Mouse (Mus musculus) liver, embryonic 16.5 days (tissue): ENCODE data around the gene Akap11. TPM values are rescaled to one million over a fixed set of nuclear protein-coding genes. Genes with fewer than 3 reads are reported as not detected.

Experiments
- ATAC-seq: fragments of 200-750 bp; cut with Nextera tagmentation; 2 replicates; pipeline ENCODE4 v1.8.0; 2017; ENCODE audit warnings: low read depth, mild to moderate bottlenecking, moderate number of reproducible peaks, moderate library complexity
- H3K27ac ChIP-seq: fragments of 300-500 bp; sonication (generic); 2 replicates; pipeline ENCODE4 v1.5.1; 2014; ENCODE audit warnings: mild to moderate bottlenecking, low read length
- H3K27me3 ChIP-seq: fragments of 300-500 bp; sonication (generic); 2 replicates; pipeline ENCODE4 v1.6.1; 2014; ENCODE audit warnings: low read depth, low read length, mixed read lengths; ENCODE audit not compliant: control insufficient read depth, insufficient read depth
- H3K36me3 ChIP-seq: fragments of 300-500 bp; sonication (generic); 2 replicates; pipeline ENCODE4 v1.6.1; 2014; ENCODE audit warnings: mild to moderate bottlenecking; ENCODE audit not compliant: control insufficient read depth, insufficient read depth
- H3K4me1 ChIP-seq: fragments of 300-500 bp; sonication (generic); 2 replicates; pipeline ENCODE4 v1.6.1; 2014; ENCODE audit warnings: low read depth, low read length, mixed read lengths; ENCODE audit not compliant: control insufficient read depth
- H3K4me2 ChIP-seq: fragments of 300-500 bp; sonication (generic); 2 replicates; pipeline ENCODE4 v1.6.1; 2014; ENCODE audit warnings: low read depth, low read length, mixed read lengths
- H3K4me3 ChIP-seq: fragments of 300-500 bp; sonication (generic); 2 replicates; pipeline ENCODE4 v1.5.1; 2014; ENCODE audit warnings: low read depth, mild to moderate bottlenecking, low read length
- H3K9ac ChIP-seq: fragments of 300-500 bp; sonication (generic); 2 replicates; pipeline ENCODE4 v1.6.1; 2014; ENCODE audit warnings: low read depth, low read length
- H3K9me3 ChIP-seq: fragments of 300-500 bp; sonication (generic); replicated peaks from 2 replicates; pipeline ENCODE4 v1.6.1; 2016; ENCODE audit warnings: low read length; ENCODE audit not compliant: control insufficient read depth
- WGBS: fragments of 180-500 bp; shearing (Covaris S2); extraction: QIAGEN DNeasy Blood & Tissue Kit; methylation state at CpG from one replicate; pipeline ENCODE4 v1.1.7; 2014; ENCODE audit not compliant: insufficient replicate concordance; 5-methylcytosine and 5-hydroxymethylcytosine counted together
- polyA plus RNA-seq: library from polyadenylated mRNA; unstranded; fragments of >200 nt; fragmentation: Nextera tagmentation; extraction: Ambion mirVana; gene quantifications from 2 replicates; pipeline ENCODE4 v1.2.1, GENCODE M21; 2015

Gene Akap11
- polyA plus RNA-seq, 1 experiment from 2014 or later: 7.6 TPM

- Histone ChIP-seq H3K4me1 (no peaks in the 10 kb centered on the region), H3K9ac (no peak overlapping the region), H3K9me3 (no peaks in the 10 kb centered on the region), H3K27me3 (no peaks in the 10 kb centered on the region), H3K27ac (no peak overlapping the region), H3K4me2 (no peak overlapping the region), H3K4me3 (no peak overlapping the region), H3K36me3 (no peaks in the 10 kb centered on the region)
- no peak for ATAC-seq
- 77% methylated on average over 3 of the region's 3 CpGs for WGBS
Measured at GRCm38 (mm10) chr14:78474058-78474457, 62.5 kb downstream of the Akap11 start.

- Histone ChIP-seq H3K9me3 (no peaks in the 10 kb centered on the region), H3K27ac (no peak overlapping the region), H3K27me3 (no peaks in the 10 kb centered on the region), H3K4me2 (no peak overlapping the region), H3K9ac (no peak overlapping the region), H3K4me3 (no peak overlapping the region), H3K36me3 (no peaks in the 10 kb centered on the region), H3K4me1 (no peaks in the 10 kb centered on the region)
- 68% methylated on average over 4 of the region's 4 CpGs for WGBS
- no peak for ATAC-seq
Measured at GRCm38 (mm10) chr14:78470714-78471113, 65.9 kb downstream of the Akap11 start.

GRCm38 (mm10) chr14:78468991-78469390 is 67.6 kb downstream of the Akap11 start:
- no peak overlapping the region for H3K4me2 ChIP-seq
- H3K9me3 ChIP-seq: no peaks in the 10 kb centered on the region
- 75% methylated on average over 7 of the region's 7 CpGs for WGBS
- H3K4me3 ChIP-seq: no peak overlapping the region
- ATAC-seq: no peak
- H3K4me1 ChIP-seq: no peaks in the 10 kb centered on the region
- H3K27me3 ChIP-seq: no peaks in the 10 kb centered on the region
- H3K27ac ChIP-seq: no peak overlapping the region
- no peak overlapping the region for H3K9ac ChIP-seq
- H3K36me3 ChIP-seq: no peaks in the 10 kb centered on the region

GRCm38 (mm10) chr14:78467994-78468393 is 68.6 kb downstream of the Akap11 start:
- H3K4me1 ChIP-seq: no peaks in the 10 kb centered on the region
- no peaks in the 10 kb centered on the region for H3K9me3 ChIP-seq
- 65% methylated on average over 4 of the region's 4 CpGs for WGBS
- no peak overlapping the region for H3K4me2 ChIP-seq
- no peak overlapping the region for H3K27ac ChIP-seq
- ATAC-seq: no peak
- H3K27me3 ChIP-seq: no peaks in the 10 kb centered on the region
- H3K4me3 ChIP-seq: no peak overlapping the region
- H3K9ac ChIP-seq: no peak overlapping the region
- H3K36me3 ChIP-seq: no peaks in the 10 kb centered on the region

- Histone ChIP-seq H3K9me3 (no peaks in the 10 kb centered on the region), H3K4me3 (no peak overlapping the region), H3K27ac (no peak overlapping the region), H3K36me3 (no peaks in the 10 kb centered on the region), H3K4me1 (no peaks in the 10 kb centered on the region), H3K4me2 (no peak overlapping the region), H3K27me3 (no peaks in the 10 kb centered on the region), H3K9ac (no peak overlapping the region)
- no peak for ATAC-seq
- WGBS: 60% methylated on average over 4 of the region's 4 CpGs
Measured at GRCm38 (mm10) chr14:78464353-78464752, 72.3 kb downstream of the Akap11 start.

- no peak for ATAC-seq
Measured at GRCm38 (mm10) chr14:78459121-78459520, 77.5 kb downstream of the Akap11 start.

GRCm38 (mm10) chr14:78458705-78459104 is 77.9 kb downstream of the Akap11 start:
- Histone ChIP-seq H3K9ac (no peak overlapping the region), H3K4me2 (no peak overlapping the region), H3K4me3 (no peak overlapping the region), H3K4me1 (no peaks in the 10 kb centered on the region), H3K36me3 (no peaks in the 10 kb centered on the region), H3K27me3 (no peaks in the 10 kb centered on the region), H3K9me3 (no peaks in the 10 kb centered on the region), H3K27ac (no peak overlapping the region)
- ATAC-seq: no peak
- WGBS: 43% methylated on average over 5 of the region's 5 CpGs

More at GRCm38 (mm10) chr14:78459121-78459520, 77.5 kb downstream of the Akap11 start:
- Histone ChIP-seq H3K4me1 (no peaks in the 10 kb centered on the region), H3K4me2 (no peak overlapping the region), H3K27ac (no peak overlapping the region), H3K36me3 (no peaks in the 10 kb centered on the region), H3K27me3 (no peaks in the 10 kb centered on the region), H3K9ac (no peak overlapping the region), H3K9me3 (no peaks in the 10 kb centered on the region), H3K4me3 (no peak overlapping the region)
- WGBS: 54% methylated on average over 5 of the region's 5 CpGs

- no peak overlapping the region for H3K27ac ChIP-seq
- H3K36me3 ChIP-seq: no peaks in the 10 kb centered on the region
- no peak overlapping the region for H3K4me2 ChIP-seq
- H3K27me3 ChIP-seq: no peaks in the 10 kb centered on the region
- no peak overlapping the region for H3K4me3 ChIP-seq
- no peak for ATAC-seq
- H3K9me3 ChIP-seq: no peaks in the 10 kb centered on the region
- 69% methylated on average over 5 of the region's 5 CpGs for WGBS
- no peak overlapping the region for H3K9ac ChIP-seq
- H3K4me1 ChIP-seq: no peaks in the 10 kb centered on the region
Measured at GRCm38 (mm10) chr14:78454970-78455369, 81.6 kb downstream of the Akap11 start.

GRCm38 (mm10) chr14:78448807-78449406 is 87.7 kb downstream of the Akap11 start:
- Histone ChIP-seq H3K4me2 (no peak overlapping the region), H3K27me3 (no peaks in the 10 kb centered on the region), H3K27ac (no peak overlapping the region), H3K4me3 (no peak overlapping the region), H3K4me1 (no peaks in the 10 kb centered on the region), H3K9me3 (no peaks in the 10 kb centered on the region), H3K36me3 (no peaks in the 10 kb centered on the region), H3K9ac (no peak overlapping the region)
- WGBS: 55% methylated on average over 11 of the region's 11 CpGs
- no peak for ATAC-seq
